ENCODE assay signal across 9 mouse cellular contexts in genomic region chr11:85837648-85838423, GRCm38 (mm10). TPM values are rescaled to one million over a fixed set of nuclear protein-coding genes. Genes with fewer than 3 reads are reported as not detected.
DNase-seq lines count a peak whose midpoint lies in the region; ATAC-seq and TF ChIP-seq lines count a peak whose summit lies in the region.
"Had no signal": no experiment of that assay in that cellular context is flagged by ENCODE, and none has a peak within 500 bp of the region (broad histone marks: within the 10 kb centered on the region; RNA-seq: fewer than 3 reads in every experiment).

No protein-coding gene starts in this region.

- H3K27me3 ChIP-seq in megakaryocyte, embryonic 14.5 days (replicated peaks) = peaks cover 100% of the 10 kb centered on the region
- H3K27me3 ChIP-seq in forebrain, embryonic 12.5 days = peaks cover 98% of the 10 kb centered on the region
- no peaks in the 10 kb centered on the region for H3K27me3 ChIP-seq in kidney, postnatal 0 days (ENCODE audit: insufficient read depth, low read length)
- peaks cover 97% of the 10 kb centered on the region for H3K27me3 ChIP-seq in neural tube, embryonic 13.5 days

- intact Hi-C loops in left cerebral cortex, postnatal 10 days (cut with DNase I) = loop anchor here (2.0 to 5.0 kb wide), 2 partner anchors 51 to 1316 kb away; no protein-coding TSS in a partner anchor
- intact Hi-C loops in left cerebral cortex, postnatal 4 days (cut with DNase I) = no loop called here
- intact Hi-C loops in left cerebral cortex, postnatal 14 days (cut with DNase I) = no loop called here

- no peaks in the 10 kb centered on the region for H3K36me3 ChIP-seq in megakaryocyte, embryonic 14.5 days (replicated peaks; ENCODE audit: low read length)
- no peaks in the 10 kb centered on the region for H3K36me3 ChIP-seq in forebrain, embryonic 12.5 days (replicated peaks)
- peaks cover 31% of the 10 kb centered on the region; the same call in 1 of the 2 replicates for H3K36me3 ChIP-seq in kidney, postnatal 0 days (ENCODE audit: insufficient read depth, low read length)
- no peaks in the 10 kb centered on the region for H3K36me3 ChIP-seq in neural tube, embryonic 13.5 days

- H3K27ac ChIP-seq in forebrain, embryonic 12.5 days = 0 out of 2 replicates have a peak overlapping the region, but pooled peaks have one; percentile 31
- peak overlapping the region; percentile 96 for H3K27ac ChIP-seq in kidney, postnatal 0 days
- H3K27ac ChIP-seq in neural tube, embryonic 13.5 days (replicated peaks) = no peak overlapping the region

- under 1% methylated on average over 67 of the region's 67 CpGs for WGBS in forebrain, embryonic 12.5 days
- WGBS in kidney, postnatal 0 days = 5% methylated on average over 67 of the region's 67 CpGs
- under 1% methylated on average over 67 of the region's 67 CpGs for WGBS in neural tube, embryonic 13.5 days

- H3K4me2 ChIP-seq in forebrain, embryonic 12.5 days = peak overlapping the region; percentile 30
- peak overlapping the region; percentile 72 for H3K4me2 ChIP-seq in kidney, postnatal 0 days (ENCODE audit: low read length)
- peak overlapping the region; percentile 60 for H3K4me2 ChIP-seq in neural tube, embryonic 13.5 days

- no peak for ATAC-seq in megakaryocyte, adult 5-6 weeks (ENCODE audit: poor library complexity, severe bottlenecking)
- no peak for ATAC-seq in forebrain, embryonic 12.5 days (ENCODE audit: low FRiP score)
- no peak for ATAC-seq in kidney, postnatal 0 days (replicated peaks; ENCODE audit: low FRiP score, low read depth)
- ATAC-seq in neural tube, embryonic 13.5 days (ENCODE audit: low read depth) = no peak

- H3K9me3 ChIP-seq in megakaryocyte, embryonic 14.5 days = 0 out of 2 replicates have a peak, but pooled peaks cover 3% of the 10 kb centered on the region
- no peaks in the 10 kb centered on the region for H3K9me3 ChIP-seq in forebrain, embryonic 12.5 days
- no peaks in the 10 kb centered on the region for H3K9me3 ChIP-seq in kidney, postnatal 0 days (replicated peaks; ENCODE audit: low read length)
- no peaks in the 10 kb centered on the region for H3K9me3 ChIP-seq in neural tube, embryonic 13.5 days

- peak; percentile 49 for DNase-seq in kidney, postnatal 0 days (ENCODE audit: low spot score)
- no peak for DNase-seq in left cerebral cortex, postnatal 10 days (ENCODE audit: extremely low spot score in 1 of 2, low spot score in 2 of 2)
- no peak for DNase-seq in left cerebral cortex, postnatal 4 days
- no peak for DNase-seq in left cerebral cortex, postnatal 14 days (ENCODE audit: low spot score in 2 of 2)

- peaks cover 69% of the 10 kb centered on the region for H3K4me1 ChIP-seq in megakaryocyte, embryonic 14.5 days
- peaks cover 38% of the 10 kb centered on the region for H3K4me1 ChIP-seq in forebrain, embryonic 12.5 days
- peaks cover 4% of the 10 kb centered on the region; the same call in 1 of the 2 replicates for H3K4me1 ChIP-seq in kidney, postnatal 0 days (replicated peaks; ENCODE audit: insufficient read depth, low read length)
- peaks cover 44% of the 10 kb centered on the region for H3K4me1 ChIP-seq in neural tube, embryonic 13.5 days (replicated peaks)

- no peak for TF ChIP-seq CTCF in kidney, postnatal 0 days (IDR thresholded peaks at IDR 0.05; ENCODE audit: low read depth)

- no peak overlapping the region for H3K9ac ChIP-seq in forebrain, embryonic 12.5 days
- H3K9ac ChIP-seq in kidney, postnatal 0 days (ENCODE audit: low read depth, low read length) = peak overlapping the region; percentile 85
- peak overlapping the region; percentile 63 for H3K9ac ChIP-seq in neural tube, embryonic 13.5 days

- peak overlapping the region; percentile 72 for H3K4me3 ChIP-seq in megakaryocyte, embryonic 14.5 days (replicated peaks)
- H3K4me3 ChIP-seq in forebrain, embryonic 12.5 days (replicated peaks) = peak overlapping the region; percentile 27
- H3K4me3 ChIP-seq in kidney, postnatal 0 days (replicated peaks; ENCODE audit: low read depth, low read length) = peak overlapping the region; percentile 65
- peak overlapping the region; percentile 42 for H3K4me3 ChIP-seq in neural tube, embryonic 13.5 days

RNA-seq across cellular contexts. Expression of gene Tbx2, which starts 5.5 kb away (rescaled TPM):
- 1.5 and 1.7 TPM in 2 replicates for polyA plus RNA-seq in megakaryocyte, embryonic 14.5 days (2012; ENCODE audit: insufficient read depth, low replicate concordance)
- 0.04 TPM in 1 of 2 replicates, not detected in the other for total RNA-seq in megakaryocyte, adult 5-6 weeks (2015)
- 0.04 TPM in 1 of 2 replicates, not detected in the other for total RNA-seq in megakaryocyte, adult 5-6 weeks (2017)
- polyA plus RNA-seq in forebrain, embryonic 12.5 days (2016; fragmentation: Nextera tagmentation; extraction: Ambion mirVana) = 0.81 and 1.0 TPM in 2 replicates
- polyA plus RNA-seq in kidney, postnatal 0 days (2015; fragmentation: Nextera tagmentation; extraction: Ambion mirVana) = 15.6 and 22.5 TPM in 2 replicates
- 1.6 and 1.7 TPM in 2 replicates for polyA plus RNA-seq in neural tube, embryonic 13.5 days (2015; fragmentation: Nextera tagmentation; extraction: Ambion mirVana)
- total RNA-seq in left cerebral cortex, postnatal 10 days (2021) = 1 to 10 TPM; 2.9 to 3.7 TPM
- total RNA-seq in left cerebral cortex, postnatal 4 days (2021) = 1 to 10 TPM; 3.7 to 3.9 TPM
- total RNA-seq in left cerebral cortex, postnatal 14 days (2021) = 1 to 10 TPM; 2.9 to 3.6 TPM

RNA-seq across cellular contexts. Expression of gene Gm11444, which starts 12.3 kb away (rescaled TPM):
- polyA plus RNA-seq in megakaryocyte, embryonic 14.5 days (2012; ENCODE audit: insufficient read depth, low replicate concordance) = not detected in 2 replicates
- total RNA-seq in megakaryocyte, adult 5-6 weeks (2015) = not detected in 2 replicates
- total RNA-seq in megakaryocyte, adult 5-6 weeks (2017) = not detected in 2 replicates
- polyA plus RNA-seq in forebrain, embryonic 12.5 days (2016; fragmentation: Nextera tagmentation; extraction: Ambion mirVana) = not detected in 2 replicates
- polyA plus RNA-seq in kidney, postnatal 0 days (2015; fragmentation: Nextera tagmentation; extraction: Ambion mirVana) = not detected in 2 replicates
- not detected in 2 replicates for polyA plus RNA-seq in neural tube, embryonic 13.5 days (2015; fragmentation: Nextera tagmentation; extraction: Ambion mirVana)
- not detected for total RNA-seq in left cerebral cortex, postnatal 10 days (2021)
- not detected for total RNA-seq in left cerebral cortex, postnatal 4 days (2021)
- total RNA-seq in left cerebral cortex, postnatal 14 days (2021) = not detected
- polyA plus RNA-seq: large intestine, adult 2 months had no signal

RNA-seq across cellular contexts. Expression of gene Tbx4, which starts 48.4 kb away (rescaled TPM):
- polyA plus RNA-seq in megakaryocyte, embryonic 14.5 days (2012; ENCODE audit: insufficient read depth, low replicate concordance) = not detected in 2 replicates
- not detected in 2 replicates for total RNA-seq in megakaryocyte, adult 5-6 weeks (2015)
- total RNA-seq in megakaryocyte, adult 5-6 weeks (2017) = not detected in 2 replicates
- polyA plus RNA-seq in forebrain, embryonic 12.5 days (2016; fragmentation: Nextera tagmentation; extraction: Ambion mirVana) = 0.23 and 0.42 TPM in 2 replicates
- 0.07 and 0.09 TPM in 2 replicates for polyA plus RNA-seq in kidney, postnatal 0 days (2015; fragmentation: Nextera tagmentation; extraction: Ambion mirVana)
- polyA plus RNA-seq in neural tube, embryonic 13.5 days (2015; fragmentation: Nextera tagmentation; extraction: Ambion mirVana) = 0.25 and 0.59 TPM in 2 replicates
- total RNA-seq in left cerebral cortex, postnatal 10 days (2021) = under 1 TPM; 0.49 to 0.58 TPM
- total RNA-seq in left cerebral cortex, postnatal 4 days (2021) = under 1 TPM; 0.12 to 0.38 TPM
- under 1 TPM; 0.59 to 0.61 TPM for total RNA-seq in left cerebral cortex, postnatal 14 days (2021)
